Mouse (Mus musculus): ENCODE data around the gene A4galt. TPM values are rescaled to one million over a fixed set of nuclear protein-coding genes. Genes with fewer than 3 reads are reported as not detected.

A4galt gene
- total RNA-seq, 2 experiments from 2014 or later = 11.6 to 14.6 TPM

Other genes starting within 250 kb of the A4galt start
- 1 to 10 TPM; 3.2 to 4.7 TPM for gene Nfam1, start 218.5 kb downstream of the A4galt start, total RNA-seq (2021)
- 10 to 100 TPM; 71.4 to 76.7 TPM for gene Serhl, start 162.3 kb downstream of the A4galt start, total RNA-seq (2021)
- gene Rrp7a, start 129.0 kb downstream of the A4galt start, total RNA-seq (2021) = 100 to 1,000 TPM; 105 to 108 TPM
- 100 to 1,000 TPM; 148 to 152 TPM for gene Poldip3, start 102.4 kb downstream of the A4galt start, total RNA-seq (2021)
- 100 to 1,000 TPM; 201 to 210 TPM for gene Cyb5r3, start 79.2 kb downstream of the A4galt start, total RNA-seq (2021)
- gene Arfgap3, start 98.5 kb upstream of the A4galt start, total RNA-seq (2021) = 10 to 100 TPM; 36.0 to 36.7 TPM
- gene Pacsin2, start 212.8 kb upstream of the A4galt start, total RNA-seq (2021) = 10 to 100 TPM; 80.4 to 80.7 TPM

Data from adrenal gland, postnatal 4 days (tissue).